Comparison of ENCODE assay signal across 13 mouse cellular contexts in the genomic region with DNA sequence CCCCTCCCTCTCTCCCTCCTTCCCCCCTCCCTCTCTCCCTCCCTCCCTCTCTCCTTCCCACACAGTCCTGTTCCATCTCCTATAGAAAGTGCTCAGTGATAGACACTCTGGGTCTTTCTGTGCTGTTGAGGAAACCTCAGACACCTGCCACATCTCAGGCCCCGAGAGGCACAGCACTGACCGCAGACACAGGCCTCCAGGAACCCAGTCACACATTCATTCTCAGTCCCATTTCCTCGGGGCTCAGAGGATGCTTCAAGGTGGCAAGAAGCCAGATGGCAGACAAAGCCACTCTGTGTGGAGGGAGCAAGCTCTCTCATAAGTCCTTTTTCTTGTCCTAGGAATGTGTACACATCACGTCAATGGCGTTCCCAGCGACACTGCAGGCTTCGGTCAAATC.
A peak's percentile ranks its signal among the peaks of the same experiment; 100 is the strongest.
DNase-seq lines count a peak whose midpoint lies in the region; ATAC-seq and TF ChIP-seq lines count a peak whose summit lies in the region.
"Had no signal": no experiment of that assay in that cellular context is flagged by ENCODE, and none has a peak within 500 bp of the region (broad histone marks: within the 10 kb centered on the region; RNA-seq: fewer than 3 reads in every experiment).

No protein-coding gene starts in this region.

- H3K4me3 ChIP-seq in forebrain, embryonic 13.5 days: no peak overlapping the region
- H3K4me3 ChIP-seq in forebrain, embryonic 10.5 days: no peak overlapping the region
- H3K4me3 ChIP-seq in lung, embryonic 14.5 days (ENCODE audit: low read depth, low read length): no peak overlapping the region
- no peak overlapping the region for H3K4me3 ChIP-seq in hindbrain, embryonic 16.5 days (ENCODE audit: low read length)
- H3K4me3 ChIP-seq: gastrocnemius, adult 2 months; liver, embryonic 12.5 days had no signal

- TF ChIP-seq CTCF in lung, embryonic 14.5 days (IDR thresholded peaks at IDR 0.05; ENCODE audit: low read depth): no peak

- no peaks in the 10 kb centered on the region for H3K36me3 ChIP-seq in forebrain, embryonic 13.5 days (ENCODE audit: poor library complexity, severe bottlenecking)
- no peaks in the 10 kb centered on the region for H3K36me3 ChIP-seq in forebrain, embryonic 10.5 days (replicated peaks)
- no peaks in the 10 kb centered on the region for H3K36me3 ChIP-seq in lung, embryonic 14.5 days (ENCODE audit: insufficient read depth)
- H3K36me3 ChIP-seq in hindbrain, embryonic 16.5 days (ENCODE audit: control insufficient read depth, insufficient read depth, low read length): no peaks in the 10 kb centered on the region
- H3K36me3 ChIP-seq: liver, embryonic 12.5 days had no signal

- DNase-seq in forebrain, embryonic 10.5 days (ENCODE audit: extremely low spot score, low spot score): no peak
- DNase-seq in lung, embryonic 14.5 days: peak; percentile 63
- DNase-seq in lung, postnatal 14 days: no peak
- peak; percentile 68 for DNase-seq in brain, adult 2 months (ENCODE audit: low read depth, low spot score)
- DNase-seq in urinary bladder, postnatal 14 days (ENCODE audit: low spot score): no peak
- no peak for DNase-seq in adrenal gland, postnatal 14 days
- DNase-seq: adrenal gland, adult 8-10 months; gastrocnemius, adult 2 months; kidney, adult 18-20 months; thymus, postnatal 36 days had no signal

- H3K27me3 ChIP-seq in forebrain, embryonic 13.5 days: no peaks in the 10 kb centered on the region
- no peaks in the 10 kb centered on the region for H3K27me3 ChIP-seq in forebrain, embryonic 10.5 days (ENCODE audit: poor library complexity, severe bottlenecking)
- no peaks in the 10 kb centered on the region for H3K27me3 ChIP-seq in lung, embryonic 14.5 days (ENCODE audit: insufficient read depth, low read length)
- H3K27me3 ChIP-seq in hindbrain, embryonic 16.5 days (replicated peaks; ENCODE audit: control insufficient read depth, insufficient read depth, low read length): no peaks in the 10 kb centered on the region
- H3K27me3 ChIP-seq: liver, embryonic 12.5 days had no signal

- ATAC-seq in forebrain, embryonic 13.5 days: peak; percentile 62
- peak; percentile 65; the same call in 1 of the 2 replicates for ATAC-seq in lung, embryonic 14.5 days (ENCODE audit: insufficient read depth)
- ATAC-seq in hindbrain, embryonic 16.5 days: peak; percentile 77
- ATAC-seq: liver, embryonic 12.5 days had no signal

- 67% methylated on average over 7 of the region's 7 CpGs for WGBS in forebrain, embryonic 13.5 days
- WGBS in forebrain, embryonic 10.5 days: 90% methylated on average over 7 of the region's 7 CpGs
- WGBS in lung, embryonic 14.5 days: 55% methylated on average over 7 of the region's 7 CpGs
- WGBS in hindbrain, embryonic 16.5 days: 52% methylated on average over 7 of the region's 7 CpGs

- no peak overlapping the region for H3K27ac ChIP-seq in forebrain, embryonic 13.5 days
- H3K27ac ChIP-seq in forebrain, embryonic 10.5 days: no peak overlapping the region
- H3K27ac ChIP-seq in lung, embryonic 14.5 days (ENCODE audit: low read depth): no peak overlapping the region
- no peak overlapping the region for H3K27ac ChIP-seq in hindbrain, embryonic 16.5 days (ENCODE audit: low read depth, low read length)
- H3K27ac ChIP-seq: gastrocnemius, adult 2 months; liver, embryonic 12.5 days had no signal

- no peak overlapping the region for H3K4me2 ChIP-seq in forebrain, embryonic 13.5 days
- H3K4me2 ChIP-seq in lung, embryonic 14.5 days: no peak overlapping the region
- H3K4me2 ChIP-seq in hindbrain, embryonic 16.5 days (ENCODE audit: low read length): no peak overlapping the region
- H3K4me2 ChIP-seq: liver, embryonic 12.5 days had no signal

- H3K9ac ChIP-seq in forebrain, embryonic 13.5 days: no peak overlapping the region
- H3K9ac ChIP-seq in lung, embryonic 14.5 days: no peak overlapping the region
- no peak overlapping the region for H3K9ac ChIP-seq in hindbrain, embryonic 16.5 days (ENCODE audit: low read depth, low read length)
- H3K9ac ChIP-seq: liver, embryonic 12.5 days had no signal

- peaks cover 15% of the 10 kb centered on the region for H3K4me1 ChIP-seq in forebrain, embryonic 13.5 days
- peaks cover 10% of the 10 kb centered on the region for H3K4me1 ChIP-seq in forebrain, embryonic 10.5 days
- no peaks in the 10 kb centered on the region for H3K4me1 ChIP-seq in lung, embryonic 14.5 days (ENCODE audit: insufficient read depth)
- no peaks in the 10 kb centered on the region for H3K4me1 ChIP-seq in hindbrain, embryonic 16.5 days (ENCODE audit: control insufficient read depth, insufficient read depth, low read depth, low read length)
- H3K4me1 ChIP-seq: liver, embryonic 12.5 days had no signal

- H3K9me3 ChIP-seq in forebrain, embryonic 13.5 days (replicated peaks): no peaks in the 10 kb centered on the region
- H3K9me3 ChIP-seq in forebrain, embryonic 10.5 days: no peaks in the 10 kb centered on the region
- H3K9me3 ChIP-seq in lung, embryonic 14.5 days (ENCODE audit: low read depth, low read length): no peaks in the 10 kb centered on the region
- no peaks in the 10 kb centered on the region for H3K9me3 ChIP-seq in hindbrain, embryonic 16.5 days (ENCODE audit: control insufficient read depth, low read length)
- H3K9me3 ChIP-seq: liver, embryonic 12.5 days had no signal

Comparison
In these comparisons a context has a peak if more than half of its experiments do, and no peak if none do; other contexts are left out.
1. DNase-seq: peak in lung, embryonic 14.5 days (single experiment) and brain, adult 2 months (single experiment); none in forebrain, embryonic 10.5 days (single experiment), lung, postnatal 14 days (single experiment), urinary bladder, postnatal 14 days (single experiment) and adrenal gland, postnatal 14 days (single experiment).
2. Peak in every context shown above with its lines, with median percentiles within 50 percentile points of each other: ATAC-seq.